Mouse (Mus musculus): ENCODE results near the gene Bag3.

Gene Bag3

DNA sequence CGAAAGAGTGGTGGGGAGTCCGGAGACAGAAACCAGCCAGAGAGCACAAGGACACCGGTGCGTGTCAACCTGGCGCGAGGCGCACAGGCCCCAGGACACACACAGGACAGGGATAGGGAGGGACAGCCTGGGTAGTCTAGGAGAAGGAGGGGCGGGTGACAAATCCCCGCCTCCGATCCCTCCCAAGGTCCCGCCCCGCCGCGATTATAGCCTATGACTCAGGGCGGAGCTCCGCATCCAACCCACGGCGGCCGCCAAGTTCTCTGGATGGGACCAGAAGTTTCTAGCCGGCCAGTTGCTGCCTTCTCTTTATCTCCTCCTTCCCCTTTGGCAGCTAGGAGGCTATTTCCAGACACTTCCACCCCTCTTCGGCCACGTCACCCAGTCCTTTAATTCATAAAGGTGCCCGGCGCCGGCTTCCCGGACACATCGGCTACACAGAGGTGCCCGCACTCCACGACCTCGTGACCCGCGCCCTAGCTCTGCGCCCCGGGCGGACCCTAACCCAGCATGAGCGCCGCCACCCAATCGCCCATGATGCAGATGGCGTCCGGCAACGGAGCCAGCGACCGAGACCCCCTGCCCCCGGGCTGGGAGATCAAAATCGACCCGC, at the start of gene Bag3:
Gene Bag3, plus strand, starts transcription at position 268 of the 613 bp plus-strand sequence.
- peak; percentile 85 for DNase-seq (ENCODE audit: low read depth, low spot score)

DNA sequence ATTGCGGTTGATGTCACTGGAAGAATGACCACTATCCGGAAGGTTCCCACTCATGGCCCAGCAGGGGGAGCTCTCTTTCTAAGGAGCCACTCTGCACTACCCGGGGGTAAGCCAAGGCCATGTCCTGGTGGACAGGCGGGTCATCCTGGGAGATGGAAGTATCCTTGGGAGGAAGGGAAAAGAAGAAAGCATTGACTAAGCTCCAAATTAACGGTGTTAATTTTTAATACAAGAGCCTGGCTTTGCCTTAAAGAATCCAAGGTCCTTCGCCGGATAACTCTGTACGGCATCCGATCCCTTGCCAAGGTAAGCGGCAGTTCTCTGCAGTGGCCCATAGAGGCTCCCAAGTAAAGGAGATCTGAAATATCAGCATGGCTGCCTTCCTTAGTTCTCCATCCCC, 49.1 kb upstream of the Bag3 start:
- peak; percentile 90 for DNase-seq (ENCODE audit: low read depth, low spot score)

DNA sequence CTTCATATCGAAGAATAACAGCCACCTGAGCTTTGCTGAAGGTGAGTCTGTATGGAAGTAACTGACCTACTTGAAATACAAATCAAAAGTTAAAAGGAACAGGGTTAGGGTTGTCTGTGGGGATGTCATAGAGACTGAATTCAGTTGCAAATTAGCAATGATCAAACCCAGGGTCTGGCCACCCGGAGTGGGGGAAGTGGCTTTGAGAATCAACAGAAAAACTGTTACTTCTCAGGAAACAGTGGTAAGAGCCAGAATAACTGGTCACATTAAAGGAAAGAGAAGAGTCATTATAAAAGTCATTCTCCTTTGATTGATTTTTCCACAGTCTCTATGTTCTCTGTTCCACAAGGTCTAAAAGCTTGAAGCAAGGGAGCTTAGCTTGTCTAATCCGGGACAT, 34.4 kb upstream of the Bag3 start:
- no peak for DNase-seq (ENCODE audit: low read depth, low spot score)

DNA sequence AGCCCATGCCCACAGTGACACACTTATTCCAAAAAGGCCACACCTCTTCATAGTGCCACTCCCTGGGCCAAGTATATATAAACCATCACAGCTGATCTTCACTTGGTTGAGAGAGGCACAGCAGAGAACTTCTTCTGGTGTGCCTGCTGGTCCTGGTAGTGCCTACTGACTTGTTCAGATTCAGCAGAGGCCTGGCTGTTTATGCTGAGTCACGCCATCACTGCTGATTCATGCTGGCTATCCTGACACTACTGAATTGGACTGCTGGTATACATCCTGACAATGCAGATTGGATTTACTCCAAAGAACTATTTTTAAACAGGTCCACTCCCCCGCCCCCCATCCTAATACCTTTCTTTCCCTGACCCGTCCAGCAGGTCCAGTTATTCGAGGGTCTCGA, 28.9 kb upstream of the Bag3 start:
- DNase-seq (ENCODE audit: low read depth, low spot score), result no peak

DNA sequence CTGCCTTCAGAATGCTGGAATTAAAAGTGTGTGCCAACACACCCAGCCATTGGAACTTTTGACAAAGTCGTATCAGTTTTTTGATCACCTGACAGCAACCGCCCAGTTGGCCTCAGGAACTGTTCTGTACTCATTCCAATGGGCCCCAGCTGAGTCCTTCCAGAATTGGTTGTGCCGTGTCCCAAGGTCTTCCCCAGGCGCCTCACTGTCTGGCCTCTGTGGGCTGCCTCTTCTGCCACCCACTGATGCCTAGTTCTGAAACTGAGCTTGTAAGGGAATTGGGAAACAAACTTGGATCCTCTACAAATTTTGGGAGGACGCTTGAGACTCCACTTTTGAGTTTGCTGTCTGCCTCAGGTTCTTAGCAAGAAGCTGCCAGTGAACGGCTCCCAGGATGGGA, 23.6 kb upstream of the Bag3 start:
- DNase-seq (ENCODE audit: low read depth, low spot score), result no peak

DNA sequence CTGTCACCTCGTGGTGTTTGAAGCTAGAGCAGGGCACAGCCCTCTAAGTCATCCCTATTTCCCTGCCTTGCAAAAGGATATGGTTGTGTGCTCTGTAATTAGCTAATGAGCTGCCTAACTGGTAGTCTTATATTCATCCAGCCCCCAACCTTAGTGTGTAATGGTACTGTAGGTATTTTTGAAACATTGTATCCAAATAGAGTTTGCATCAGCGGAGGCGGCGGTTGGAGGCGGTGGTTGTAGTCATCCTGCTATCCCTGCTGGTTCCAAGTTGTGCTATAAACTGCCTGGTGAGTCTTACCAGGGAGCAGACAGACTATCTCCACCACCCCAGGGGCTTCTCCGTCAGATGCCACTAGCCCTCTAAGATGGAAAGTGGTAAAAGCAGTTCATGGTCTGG, 19.3 kb upstream of the Bag3 start:
- DNase-seq (ENCODE audit: low read depth, low spot score), result peak; percentile 79

DNA sequence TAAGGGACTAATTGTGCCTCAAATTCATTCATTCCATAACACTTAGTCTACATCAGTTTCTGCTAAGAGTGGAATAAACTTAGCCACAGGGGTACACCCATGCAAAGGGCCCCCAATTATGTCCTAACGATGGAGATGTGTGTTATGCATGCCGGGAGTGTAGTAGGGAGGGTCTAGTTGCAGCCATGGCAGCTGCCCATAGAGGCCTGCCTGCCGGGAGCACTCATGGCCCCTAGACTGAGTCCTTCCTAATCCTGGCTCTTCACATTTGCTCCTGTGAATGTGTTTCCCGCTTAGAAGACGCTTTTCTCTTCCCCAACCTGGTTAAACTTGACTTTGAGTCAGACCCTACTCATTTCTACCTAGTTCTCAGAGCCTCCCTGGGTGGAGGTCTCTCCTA, 11.5 kb upstream of the Bag3 start:
- no peak for DNase-seq (ENCODE audit: low read depth, low spot score)

DNA sequence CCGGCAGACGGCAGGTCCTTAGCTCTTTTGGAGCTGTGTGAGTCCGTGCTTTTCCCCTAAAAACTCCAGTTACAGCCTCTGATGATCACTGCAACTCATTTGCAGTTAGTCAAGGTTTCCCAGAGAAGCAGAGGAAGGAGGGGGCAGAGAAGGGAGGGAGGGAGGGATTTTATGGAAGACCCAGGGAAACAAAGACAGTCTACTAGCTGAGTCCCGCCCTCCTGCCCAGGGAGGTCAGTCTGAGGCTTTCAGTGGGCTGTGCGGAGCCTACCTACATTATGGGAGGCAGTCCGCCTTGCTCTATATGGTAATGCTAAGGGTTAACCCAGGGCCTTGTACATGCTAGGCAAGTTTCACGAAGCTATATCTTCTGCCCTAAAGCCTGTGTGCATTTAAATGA, 9.9 kb upstream of the Bag3 start:
- DNase-seq (ENCODE audit: low read depth, low spot score), result no peak

DNA sequence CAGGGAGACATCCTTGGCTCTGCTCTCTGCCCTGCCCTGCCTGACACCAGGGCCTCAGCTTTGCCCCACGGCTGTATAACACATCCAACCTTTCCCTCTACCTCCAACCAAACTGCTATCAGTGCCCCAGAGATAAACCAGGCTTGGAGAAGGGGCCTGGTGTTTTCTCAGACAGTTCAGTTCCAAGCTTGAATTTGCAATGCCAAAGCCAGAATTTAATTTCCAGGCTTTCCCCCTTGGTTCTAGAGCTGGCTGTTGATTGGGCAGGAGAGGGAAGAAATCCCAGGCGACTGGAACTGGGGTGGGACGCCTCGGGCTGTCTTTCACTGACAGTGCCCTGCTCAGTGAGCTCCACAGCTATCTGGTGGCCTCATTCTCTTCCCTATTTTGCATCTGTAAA, 9.1 kb upstream of the Bag3 start:
- no peak for DNase-seq (ENCODE audit: low read depth, low spot score)

DNA sequence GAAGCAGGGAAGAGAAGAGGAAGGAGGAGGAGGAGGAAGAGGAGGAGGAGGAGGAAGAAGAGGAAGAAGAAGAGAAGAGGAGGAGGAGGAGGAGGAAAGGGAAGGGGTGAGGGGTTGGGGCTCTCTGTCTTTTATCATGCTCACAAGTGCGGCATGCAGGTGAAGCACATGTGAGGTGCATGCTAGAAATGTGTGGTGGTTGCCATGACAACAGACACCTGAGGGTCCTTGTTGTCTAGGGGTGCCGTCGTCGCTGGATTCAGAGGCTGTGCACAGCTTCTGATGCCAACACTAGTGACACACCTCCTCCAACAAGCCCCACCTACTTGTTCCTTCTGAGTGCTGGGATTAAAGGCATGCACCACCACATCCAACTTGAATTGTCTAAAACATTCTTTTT, 7.1 kb upstream of the Bag3 start:
- no peak for DNase-seq (ENCODE audit: low read depth, low spot score)

DNA sequence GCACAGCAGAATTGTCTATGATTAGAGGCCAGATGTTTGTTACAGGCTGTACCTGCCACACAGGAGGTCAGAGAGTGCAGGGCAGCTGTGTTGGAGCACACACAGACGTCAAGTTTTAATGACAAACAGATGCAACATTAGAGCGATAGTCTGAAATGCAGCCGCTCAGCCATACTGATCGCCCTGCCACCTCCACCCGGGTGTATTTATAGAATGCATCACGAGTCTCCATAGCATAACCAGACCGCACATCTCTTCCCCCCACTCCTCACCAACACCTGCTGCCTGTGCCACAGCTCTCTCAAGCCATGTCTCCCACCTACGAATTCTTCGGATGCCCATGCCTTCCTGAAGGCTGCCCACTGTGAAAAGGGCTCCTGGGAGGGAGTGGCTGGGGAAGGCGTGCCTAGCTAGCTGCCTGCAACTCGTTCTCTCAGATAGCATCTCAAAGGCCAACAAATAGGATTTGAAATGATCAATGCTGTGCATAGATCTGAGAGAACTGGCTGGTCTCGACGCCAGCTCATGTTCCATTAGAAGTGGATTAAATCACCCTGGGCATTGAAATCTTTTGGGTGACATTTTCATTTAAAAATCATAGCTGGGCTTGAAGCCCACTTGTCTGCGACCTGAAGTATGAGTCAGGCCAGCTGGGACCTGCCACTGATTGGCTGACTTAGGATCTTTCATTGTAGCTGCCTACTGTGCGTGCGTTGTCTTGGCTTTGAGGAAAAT, 3.9 kb upstream of the Bag3 start:
- DNase-seq (ENCODE audit: low read depth, low spot score), result peak; percentile 69

DNA sequence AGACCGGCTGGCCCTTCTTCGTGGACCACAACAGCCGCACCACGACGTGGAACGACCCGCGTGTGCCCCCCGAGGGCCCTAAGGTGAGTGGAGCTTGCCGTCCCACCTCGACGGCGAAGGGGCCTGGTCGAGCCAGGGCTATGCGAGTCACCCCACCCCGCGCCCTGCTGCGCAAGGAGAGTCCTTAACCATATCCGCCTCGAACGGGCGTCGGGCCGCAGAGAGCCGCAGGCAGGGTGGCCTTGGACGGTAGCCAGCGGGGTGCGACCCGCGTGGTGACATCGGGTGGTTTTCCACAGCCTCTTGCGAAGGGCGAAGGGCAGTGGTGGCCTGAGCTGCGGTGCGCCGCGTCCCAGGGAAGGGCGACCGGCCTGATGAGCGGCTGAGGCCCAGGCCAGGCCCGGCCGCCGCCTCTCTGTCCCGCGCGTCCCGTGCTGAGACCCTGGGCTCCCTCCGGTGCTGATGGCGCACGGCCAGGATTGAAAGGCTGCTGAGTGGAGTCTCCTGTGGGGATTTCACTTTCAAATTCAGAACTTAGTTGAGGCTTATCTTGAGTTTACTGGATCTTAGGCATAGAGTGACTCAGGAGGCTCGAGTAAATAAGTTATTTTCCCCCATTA, 656 bp downstream of the Bag3 start:
- DNase-seq (ENCODE audit: low read depth, low spot score), result no peak

DNA sequence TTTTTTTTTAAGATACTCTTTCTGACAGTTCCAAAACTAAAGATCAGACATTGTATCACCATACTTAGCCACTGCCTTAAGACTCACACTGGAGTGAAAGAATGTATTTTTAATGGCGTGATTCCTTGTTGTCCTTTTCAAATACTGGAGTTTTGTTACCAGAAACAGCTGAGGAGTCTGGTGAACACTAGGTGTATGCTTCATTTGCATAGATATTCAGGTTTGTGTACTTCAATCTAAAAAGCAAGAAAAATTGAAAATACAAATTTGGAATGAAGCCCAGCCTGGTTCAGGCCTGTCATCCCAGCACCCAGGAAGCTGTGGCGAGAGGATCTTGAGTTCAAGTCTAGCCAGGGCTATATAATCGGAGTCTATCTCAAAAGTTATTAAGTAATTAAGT, 1.2 kb downstream of the Bag3 start:
- no peak for DNase-seq (ENCODE audit: low read depth, low spot score)

DNA sequence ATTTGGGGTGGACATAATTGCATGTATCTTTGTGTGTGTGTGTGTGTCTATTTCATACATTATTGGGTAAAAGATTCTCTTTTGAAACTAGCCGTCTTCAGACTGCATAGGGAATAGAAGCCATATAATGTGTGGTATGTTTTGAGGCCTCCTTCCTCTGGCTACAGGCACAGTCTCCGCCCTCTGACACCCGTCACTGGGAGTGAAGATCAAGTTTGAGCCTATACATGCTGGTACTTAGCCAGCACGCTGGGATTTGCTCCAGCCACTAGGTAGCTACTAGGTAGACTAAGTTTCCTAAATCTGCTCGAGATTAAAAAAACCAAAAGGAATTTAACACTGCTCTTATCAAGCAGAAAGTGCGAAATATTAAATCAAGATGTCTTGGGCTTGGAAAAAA, 3.2 kb downstream of the Bag3 start:
- DNase-seq (ENCODE audit: low read depth, low spot score), result no peak

DNA sequence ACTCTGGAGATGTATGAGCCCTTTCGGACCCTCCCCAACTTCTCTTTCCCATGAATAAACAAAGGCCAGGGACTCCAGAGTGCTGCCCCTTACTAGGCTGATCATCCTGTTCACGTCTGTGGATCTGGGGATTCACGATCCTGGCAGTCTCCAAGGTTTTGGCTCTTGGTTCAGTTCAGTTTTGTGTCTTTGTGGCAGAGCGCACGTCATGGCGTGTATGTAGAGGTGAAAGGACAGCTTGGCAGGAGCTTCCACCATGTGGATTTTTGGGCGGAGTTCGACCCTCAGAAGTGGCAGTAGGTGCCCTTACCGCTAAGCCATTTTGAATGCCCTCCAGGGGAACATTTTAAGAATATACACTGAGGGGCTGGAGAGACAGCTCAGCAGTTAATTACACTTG, 5.2 kb downstream of the Bag3 start:
- no peak for DNase-seq (ENCODE audit: low read depth, low spot score)

DNA sequence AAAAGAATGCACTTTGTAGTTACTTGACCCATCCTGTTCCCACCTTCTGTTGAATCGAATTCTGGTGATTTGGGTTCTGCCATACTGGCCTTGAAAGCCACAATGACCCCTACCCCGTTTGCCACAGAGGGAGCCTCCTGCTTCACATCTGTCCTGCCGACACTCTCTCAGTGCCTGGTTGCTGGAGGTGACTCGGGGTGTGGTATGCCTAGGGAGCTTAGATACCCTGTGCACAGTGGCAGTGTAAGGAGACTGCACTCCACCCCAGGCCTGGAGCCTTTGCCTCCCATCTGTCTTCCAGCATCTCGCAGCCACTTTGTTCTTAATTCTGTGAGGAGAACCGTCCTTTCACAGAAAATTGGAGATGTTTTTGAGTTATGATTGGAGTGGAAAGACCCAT, 5.7 kb downstream of the Bag3 start:
- no peak for DNase-seq (ENCODE audit: low read depth, low spot score)

DNA sequence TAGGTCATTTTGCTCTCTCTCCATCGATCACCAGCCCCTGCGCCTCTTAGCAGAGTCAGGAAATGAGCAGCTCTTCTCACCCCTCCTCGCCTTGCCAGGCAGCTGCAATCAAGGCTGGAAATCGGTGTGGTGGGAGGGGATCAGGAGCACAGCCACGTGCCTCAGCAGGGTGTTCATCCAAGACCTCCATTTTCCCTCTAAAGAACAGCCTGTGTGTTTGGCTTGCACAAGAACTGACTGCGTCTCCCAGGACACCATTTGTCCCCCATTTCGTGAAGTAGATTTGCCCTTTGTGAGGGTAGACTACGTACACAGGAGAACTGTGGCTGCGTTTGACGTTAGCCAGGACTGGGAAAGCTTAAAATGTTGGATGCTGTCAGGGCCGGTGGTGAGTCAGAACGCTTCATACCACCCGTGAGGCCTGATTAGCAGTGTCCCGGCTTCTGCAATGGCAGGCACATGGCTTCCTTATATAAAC, 6.2 kb downstream of the Bag3 start:
- DNase-seq (ENCODE audit: low read depth, low spot score), result peak; percentile 78

DNA sequence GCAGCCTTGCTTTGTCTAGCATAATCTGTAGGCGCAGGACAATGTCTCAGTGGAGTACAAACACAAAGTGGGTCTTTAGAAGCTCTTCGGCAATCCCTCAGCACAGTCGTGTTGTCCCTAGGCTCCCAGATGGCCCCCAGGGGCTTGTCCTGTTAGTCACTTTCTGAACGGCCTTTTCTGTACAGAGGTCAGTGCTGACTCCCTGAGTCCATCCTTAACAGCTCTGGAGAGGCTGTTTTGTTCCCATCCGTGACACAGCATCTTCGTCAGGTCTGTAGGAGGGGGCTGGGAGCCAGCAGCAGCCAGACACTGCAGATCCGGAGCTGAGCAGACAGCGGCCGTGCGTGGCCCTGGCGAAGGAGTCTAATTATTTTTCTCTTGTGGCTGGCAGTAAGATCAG, 7.6 kb downstream of the Bag3 start:
- peak; percentile 74 for DNase-seq (ENCODE audit: low read depth, low spot score)

DNA sequence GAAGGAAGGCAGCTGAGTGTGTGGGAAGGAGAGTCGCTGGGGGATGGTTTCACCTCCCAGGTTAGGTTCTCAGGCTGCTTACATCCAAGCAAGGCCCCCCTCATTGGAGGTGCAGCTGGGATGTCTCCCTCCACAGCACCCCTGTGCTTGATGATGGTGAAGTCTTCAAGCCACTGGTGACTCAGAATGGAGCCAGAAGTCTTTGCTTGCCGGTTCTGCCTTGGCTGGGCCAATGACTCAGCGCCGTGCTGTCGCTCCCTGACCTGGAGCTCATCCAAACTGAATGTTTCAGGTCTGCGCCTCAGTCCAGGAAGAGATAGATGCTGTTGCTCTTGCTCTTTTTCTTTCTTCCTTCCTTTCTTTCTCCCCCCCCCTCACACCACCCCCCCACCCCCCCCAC, 8.5 kb downstream of the Bag3 start:
- DNase-seq (ENCODE audit: low read depth, low spot score), result peak; percentile 96

DNA sequence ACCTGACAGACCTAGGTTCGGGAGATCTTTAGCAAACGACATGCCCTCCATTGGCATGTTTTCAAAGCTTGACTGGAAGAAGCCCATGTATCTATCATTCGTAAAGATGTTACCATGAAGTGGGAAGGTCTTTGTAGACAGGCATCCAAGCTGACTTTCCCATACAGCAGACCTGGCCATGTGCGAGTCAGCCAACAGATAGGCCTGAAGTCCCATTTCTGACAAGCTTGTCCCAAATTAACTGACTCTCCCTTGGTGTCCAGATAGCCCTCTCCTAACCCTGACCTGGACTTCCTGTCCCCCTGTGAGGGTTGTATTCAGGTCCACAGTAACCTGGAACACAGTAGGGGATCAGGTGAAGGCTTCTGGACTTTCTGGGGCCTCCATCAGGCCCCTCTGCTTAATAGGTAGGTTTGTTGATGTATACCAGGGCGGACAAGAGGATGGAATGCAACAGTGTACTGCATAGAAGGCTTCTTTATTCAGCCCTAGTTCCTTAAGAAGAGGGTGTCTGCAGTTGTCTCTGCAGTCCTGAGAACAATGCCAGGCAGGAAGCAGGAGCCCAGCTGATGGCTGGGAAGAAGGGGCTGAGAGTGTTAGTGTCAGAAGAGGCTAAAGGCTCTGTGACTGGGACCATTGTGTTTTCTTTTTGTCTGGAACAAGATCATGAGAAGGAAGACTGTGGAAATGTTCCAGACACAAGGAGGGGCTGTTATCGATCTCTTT, 9.2 kb downstream of the Bag3 start:
- DNase-seq (ENCODE audit: low read depth, low spot score), result no peak

DNA sequence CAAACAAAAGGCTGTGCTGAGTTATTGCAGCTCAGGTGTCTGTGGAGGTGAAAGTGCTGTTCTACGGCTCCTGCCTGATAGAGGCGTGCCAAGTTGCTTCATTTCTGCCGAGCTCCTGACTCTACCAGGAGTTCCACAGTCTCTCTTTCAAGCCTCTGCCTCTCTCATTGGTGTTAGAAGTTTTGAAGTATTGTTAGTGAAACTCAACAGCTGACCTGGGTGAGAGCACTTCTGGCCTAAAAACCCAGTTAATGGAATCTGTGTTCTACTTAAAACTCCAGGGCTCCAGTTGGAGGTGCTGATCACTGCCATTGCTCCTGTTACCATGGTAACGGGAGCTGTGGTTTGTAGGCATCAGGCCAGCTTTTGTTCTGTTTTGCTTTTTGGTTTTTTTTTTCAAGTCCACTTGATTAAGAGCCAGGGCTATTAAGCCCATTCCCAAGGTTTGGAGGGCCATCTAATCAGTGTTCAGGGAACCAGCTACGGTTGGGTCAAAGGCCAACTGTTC, 11.6 kb downstream of the Bag3 start:
- DNase-seq (ENCODE audit: low read depth, low spot score), result peak; percentile 78

DNA sequence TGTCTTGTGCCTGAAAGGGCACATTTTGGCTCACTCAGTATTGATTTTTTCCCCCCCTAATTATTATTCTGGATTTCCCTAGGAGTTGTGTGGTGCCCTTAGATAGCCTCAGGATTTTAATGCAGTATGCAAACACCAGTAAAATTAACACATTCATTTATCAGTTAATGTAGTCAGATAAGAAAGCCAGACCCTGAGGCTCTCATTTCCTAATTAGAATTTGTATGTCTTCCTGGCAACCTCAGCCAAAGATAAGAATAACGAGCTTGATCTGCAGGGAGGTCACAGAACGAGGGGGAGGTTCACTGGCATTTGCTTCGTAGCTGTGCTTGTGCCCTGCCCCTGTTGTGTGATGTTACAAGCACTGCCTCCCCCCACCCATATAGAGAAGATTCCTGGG, 12.7 kb downstream of the Bag3 start:
- no peak for DNase-seq (ENCODE audit: low read depth, low spot score)

All from brain, adult 2 months (tissue).